Mouse (Mus musculus): Measurements from ENCODE around the gene Hirip3. TPM values are rescaled to one million over a fixed set of nuclear protein-coding genes. Genes with fewer than 3 reads are reported as not detected.

Hirip3 gene
- polyA plus RNA-seq, 1 experiment = 26.7 TPM

DNA sequence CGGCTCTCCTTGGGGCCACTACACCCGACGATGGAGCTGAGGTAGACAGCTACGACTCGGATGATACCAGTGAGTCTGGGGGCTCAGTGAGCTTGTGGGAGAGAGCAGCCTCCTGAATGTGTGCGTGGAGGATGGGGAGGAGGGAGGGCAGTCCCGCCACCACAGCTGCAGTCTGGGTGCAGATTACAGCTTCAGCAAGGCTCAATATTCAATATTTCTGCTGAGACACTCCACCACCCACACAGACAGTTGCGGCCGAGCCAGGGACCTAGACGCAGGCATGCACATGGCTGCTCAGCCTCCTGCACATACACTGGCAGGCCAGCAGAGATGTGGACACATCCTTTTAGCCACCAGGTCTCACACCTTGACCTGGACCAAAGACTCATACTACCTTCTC is 13.0 kb upstream of the Hirip3 start:
- Histone ChIP-seq H3K36me3 (ENCODE audit: control insufficient read depth) (peaks cover 27% of the 10 kb centered on the region), H3K27me3 (ENCODE audit: control insufficient read depth) (peaks cover 66% of the 10 kb centered on the region), H3K9me3 (ENCODE audit: control insufficient read depth, low read length) (peaks cover 8% of the 10 kb centered on the region; the same call in 1 of the 2 replicates), H3K4me1 (ENCODE audit: control insufficient read depth) (peaks cover 2% of the 10 kb centered on the region), H3K4me3 (replicated peaks) (no peak overlapping the region)
- TF ChIP-seq TAL1 (IDR thresholded peaks at IDR 0.05; ENCODE audit: low read length) (no peak), GATA1 (IDR thresholded peaks at IDR 0.05; ENCODE audit: low read length) (no peak)

DNA sequence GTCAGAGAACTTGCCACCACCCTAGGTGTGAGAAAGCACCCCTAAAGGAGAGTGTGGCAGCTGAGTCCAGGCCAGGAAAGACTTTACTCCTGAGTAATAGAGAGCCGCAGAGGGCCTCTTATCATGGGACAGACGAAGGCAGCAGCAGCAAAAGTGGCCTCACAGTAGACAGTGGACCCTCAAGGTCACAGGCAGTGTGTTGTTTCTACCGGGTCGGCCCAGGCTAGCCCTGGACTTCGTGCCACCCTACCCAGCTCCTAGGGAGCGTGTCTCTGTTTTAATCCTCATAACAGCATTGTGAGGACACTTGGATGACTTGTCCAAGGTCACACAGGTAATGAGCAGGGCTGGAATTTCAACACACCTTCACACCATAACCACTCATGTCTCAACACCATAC is 11.6 kb upstream of the Hirip3 start:
- peaks cover 2% of the 10 kb centered on the region for H3K4me1 ChIP-seq (ENCODE audit: control insufficient read depth)
- H3K27me3 ChIP-seq (ENCODE audit: control insufficient read depth) = peaks cover 60% of the 10 kb centered on the region
- no peak overlapping the region for H3K4me3 ChIP-seq (replicated peaks)
- no peak for TF ChIP-seq GATA1 (IDR thresholded peaks at IDR 0.05; ENCODE audit: low read length)
- H3K9me3 ChIP-seq (ENCODE audit: control insufficient read depth, low read length) = peaks cover 8% of the 10 kb centered on the region; the same call in 1 of the 2 replicates
- H3K36me3 ChIP-seq (ENCODE audit: control insufficient read depth) = peaks cover 41% of the 10 kb centered on the region

- H3K36me3 ChIP-seq (ENCODE audit: control insufficient read depth) = peaks cover 51% of the 10 kb centered on the region
- H3K9me3 ChIP-seq (ENCODE audit: control insufficient read depth, low read length) = peaks cover 8% of the 10 kb centered on the region; the same call in 1 of the 2 replicates
- peaks cover 50% of the 10 kb centered on the region for H3K27me3 ChIP-seq (ENCODE audit: control insufficient read depth)
- H3K4me1 ChIP-seq (ENCODE audit: control insufficient read depth) = peaks cover 2% of the 10 kb centered on the region
- TF ChIP-seq GATA1 (IDR thresholded peaks at IDR 0.05; ENCODE audit: low read length) (no peak), TAL1 (IDR thresholded peaks at IDR 0.05; ENCODE audit: low read length) (no peak)
- no peak overlapping the region for H3K4me3 ChIP-seq (replicated peaks)
These were observed 10.6 kb upstream of the Hirip3 start for GRCm38 (mm10) chr7:126851192-126851591.

GRCm38 (mm10) chr7:126853454-126853853 is 8.3 kb upstream of the Hirip3 start:
- H3K27me3 ChIP-seq (ENCODE audit: control insufficient read depth) = peaks cover 27% of the 10 kb centered on the region
- TF ChIP-seq TAL1 (IDR thresholded peaks at IDR 0.05; ENCODE audit: low read length) (no peak), GATA1 (IDR thresholded peaks at IDR 0.05; ENCODE audit: low read length) (no peak)
- peaks cover 73% of the 10 kb centered on the region for H3K36me3 ChIP-seq (ENCODE audit: control insufficient read depth)
- H3K4me3 ChIP-seq (replicated peaks) = no peak overlapping the region
- H3K9me3 ChIP-seq (ENCODE audit: control insufficient read depth, low read length) = peaks cover 3% of the 10 kb centered on the region; the same call in 1 of the 2 replicates
- H3K4me1 ChIP-seq (ENCODE audit: control insufficient read depth) = peaks cover 7% of the 10 kb centered on the region

GRCm38 (mm10) chr7:126855641-126856040 is 6.1 kb upstream of the Hirip3 start:
- H3K9me3 ChIP-seq (ENCODE audit: control insufficient read depth, low read length) = no peaks in the 10 kb centered on the region
- H3K4me3 ChIP-seq (replicated peaks) = no peak overlapping the region
- H3K4me1 ChIP-seq (ENCODE audit: control insufficient read depth) = peaks cover 11% of the 10 kb centered on the region
- peaks cover 93% of the 10 kb centered on the region for H3K36me3 ChIP-seq (ENCODE audit: control insufficient read depth)
- H3K27me3 ChIP-seq (ENCODE audit: control insufficient read depth) = peaks cover 6% of the 10 kb centered on the region
- TF ChIP-seq GATA1 (IDR thresholded peaks at IDR 0.05; ENCODE audit: low read length) (no peak), TAL1 (IDR thresholded peaks at IDR 0.05; ENCODE audit: low read length) (no peak)

DNA sequence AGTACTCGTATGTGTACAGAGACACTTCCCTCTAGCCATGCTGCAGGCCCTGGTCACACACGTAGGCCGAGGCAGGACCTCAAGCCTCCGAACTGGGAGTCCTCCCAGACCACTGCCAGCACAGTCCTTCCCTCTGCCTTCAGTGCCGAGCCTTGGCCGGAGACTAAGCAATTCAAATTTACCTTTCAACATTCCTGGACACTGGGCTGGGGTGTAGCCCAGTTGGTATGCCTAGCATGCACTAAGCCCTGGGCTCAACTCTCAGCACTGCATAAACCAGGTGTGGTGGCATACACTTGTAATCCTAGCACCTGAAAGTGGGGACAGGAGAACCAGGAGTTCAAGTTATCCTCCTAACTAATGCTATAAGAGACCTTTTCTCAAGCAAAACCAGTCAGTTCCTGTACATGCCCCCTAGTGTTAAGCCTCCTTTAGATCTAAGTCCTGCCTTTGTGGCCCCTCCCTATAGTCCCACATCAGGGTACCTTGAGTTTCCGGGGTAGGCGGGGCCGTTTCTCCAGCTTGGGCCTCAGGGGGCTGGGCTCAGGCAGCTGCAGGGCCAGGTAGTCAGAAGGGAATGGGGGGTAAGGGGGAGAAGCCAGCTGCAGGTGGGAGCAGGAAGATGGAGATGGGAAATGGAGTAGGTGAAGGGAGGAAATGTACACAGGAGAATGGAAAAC is 4.9 kb upstream of the Hirip3 start:
- Histone ChIP-seq H3K36me3 (ENCODE audit: control insufficient read depth) (peaks cover 88% of the 10 kb centered on the region), H3K4me1 (ENCODE audit: control insufficient read depth) (peaks cover 20% of the 10 kb centered on the region), H3K27me3 (ENCODE audit: control insufficient read depth) (no peaks in the 10 kb centered on the region), H3K4me3 (replicated peaks) (no peak overlapping the region), H3K9me3 (ENCODE audit: control insufficient read depth, low read length) (no peaks in the 10 kb centered on the region)
- no peak for TF ChIP-seq TAL1 (IDR thresholded peaks at IDR 0.05; ENCODE audit: low read length)
- no peak for TF ChIP-seq GATA1 (IDR thresholded peaks at IDR 0.05; ENCODE audit: low read length)

GRCm38 (mm10) chr7:126860987-126861386 is 785 bp upstream of the Hirip3 start:
- Histone ChIP-seq H3K9me3 (ENCODE audit: control insufficient read depth, low read length) (peaks cover 3% of the 10 kb centered on the region; the same call in 1 of the 2 replicates), H3K27me3 (ENCODE audit: control insufficient read depth) (no peaks in the 10 kb centered on the region), H3K4me3 (replicated peaks) (peak overlapping the region; percentile 75), H3K36me3 (ENCODE audit: control insufficient read depth) (peaks cover 79% of the 10 kb centered on the region), H3K4me1 (ENCODE audit: control insufficient read depth) (peaks cover 45% of the 10 kb centered on the region)
- TF ChIP-seq GATA1 (IDR thresholded peaks at IDR 0.05; ENCODE audit: low read length) (no peak), TAL1 (IDR thresholded peaks at IDR 0.05; ENCODE audit: low read length) (no peak)

GRCm38 (mm10) chr7:126862147-126862784 is 494 bp downstream of the Hirip3 start, which contains the start of gene Ino80e:
TSS of gene Ino80e (minus strand) at chr7:126862377.
- H3K4me1 ChIP-seq (ENCODE audit: control insufficient read depth) = peaks cover 43% of the 10 kb centered on the region
- TF ChIP-seq TAL1 (IDR thresholded peaks at IDR 0.05; ENCODE audit: low read length) (no peak), GATA1 (IDR thresholded peaks at IDR 0.05; ENCODE audit: low read length) (no peak)
- no peaks in the 10 kb centered on the region for H3K27me3 ChIP-seq (ENCODE audit: control insufficient read depth)
- peaks cover 3% of the 10 kb centered on the region; the same call in 1 of the 2 replicates for H3K9me3 ChIP-seq (ENCODE audit: control insufficient read depth, low read length)
- H3K36me3 ChIP-seq (ENCODE audit: control insufficient read depth) = peaks cover 79% of the 10 kb centered on the region
- H3K4me3 ChIP-seq (replicated peaks) = peak within 1 kb of the TSS; percentile 75

- TF ChIP-seq GATA1 (IDR thresholded peaks at IDR 0.05; ENCODE audit: low read length) (no peak), TAL1 (IDR thresholded peaks at IDR 0.05; ENCODE audit: low read length) (no peak)
- H3K27me3 ChIP-seq (ENCODE audit: control insufficient read depth) = no peaks in the 10 kb centered on the region
- peaks cover 79% of the 10 kb centered on the region for H3K36me3 ChIP-seq (ENCODE audit: control insufficient read depth)
- peaks cover 3% of the 10 kb centered on the region; the same call in 1 of the 2 replicates for H3K9me3 ChIP-seq (ENCODE audit: control insufficient read depth, low read length)
- peaks cover 38% of the 10 kb centered on the region for H3K4me1 ChIP-seq (ENCODE audit: control insufficient read depth)
- peak overlapping the region; percentile 75 for H3K4me3 ChIP-seq (replicated peaks)
These were observed 2.0 kb downstream of the Hirip3 start for GRCm38 (mm10) chr7:126863791-126864190.

Data from erythroblast, embryonic 14.5 days (primary cell).